Mouse (Mus musculus) adrenal gland, postnatal 36 days (tissue): Measurements from ENCODE around the gene Zfp382. TPM values are rescaled to one million over a fixed set of nuclear protein-coding genes. Genes with fewer than 3 reads are reported as not detected.
"Not testable (repeated sequence)": the region's sequence is repeated elsewhere in the genome, so short reads cannot be mapped to it uniquely, and the experiment has no call there.

ENCODE experiments used
- DNase-seq, 2 experiments: peaks; one replicate each; pipeline ENCODE4 v3.0.0; 2021; ENCODE audit warnings: mixed read lengths in 1 of 2
- microRNA-seq: library from miRNA; unstranded; fragments of <30 nt; microRNA quantifications from one replicate; pipeline ENCODE4 v1.2.0, GENCODE M21; 2021
- total RNA-seq, 2 experiments: library from RNA; stranded (reverse); gene quantifications; 2 replicates each; pipeline ENCODE4 v1.2.3; 2021

The Zfp382 gene
- total RNA-seq, 2 experiments from 2014 or later: 4.2 to 5.5 TPM

DNA sequence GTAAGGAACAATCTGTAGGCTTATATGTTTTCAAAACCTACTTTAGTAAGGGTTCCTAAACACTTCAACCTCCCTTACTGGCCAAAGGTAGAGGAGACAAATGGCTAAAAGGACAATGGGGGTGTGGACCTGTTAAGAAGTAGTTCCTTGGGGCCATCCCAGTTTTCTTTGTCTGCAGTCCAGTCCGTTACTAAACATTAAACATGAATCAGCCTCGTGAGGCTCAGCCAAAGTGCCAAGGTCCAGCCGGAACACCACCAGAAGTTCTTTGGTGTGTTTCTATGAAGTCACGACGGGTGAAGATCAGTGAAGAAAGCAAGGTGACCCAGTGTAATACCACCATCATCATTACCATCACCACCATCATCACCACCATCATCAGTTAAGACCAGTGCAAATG lies 25.3 kb downstream of the Zfp382 start:
- DNase-seq: no peak

DNA sequence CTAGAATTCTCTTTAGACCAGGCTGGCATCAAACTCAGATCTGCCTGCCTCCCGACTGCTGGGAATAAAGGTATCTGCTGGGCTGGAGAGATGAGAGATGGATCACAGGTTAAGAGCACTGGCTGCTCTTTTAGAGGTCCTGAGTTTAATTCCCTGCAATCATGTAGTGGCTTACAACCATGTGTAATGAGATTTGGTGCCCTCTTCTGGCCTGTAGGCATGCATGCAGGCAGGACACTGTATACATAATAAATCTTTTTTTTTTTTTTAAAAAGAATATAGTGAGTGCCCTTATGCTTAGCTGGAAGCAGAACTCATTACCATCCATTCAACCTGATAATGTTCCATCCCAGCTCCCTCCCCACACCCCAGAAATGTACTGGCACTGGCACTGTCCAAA lies 32.3 kb downstream of the Zfp382 start:
- no peak for DNase-seq

DNA sequence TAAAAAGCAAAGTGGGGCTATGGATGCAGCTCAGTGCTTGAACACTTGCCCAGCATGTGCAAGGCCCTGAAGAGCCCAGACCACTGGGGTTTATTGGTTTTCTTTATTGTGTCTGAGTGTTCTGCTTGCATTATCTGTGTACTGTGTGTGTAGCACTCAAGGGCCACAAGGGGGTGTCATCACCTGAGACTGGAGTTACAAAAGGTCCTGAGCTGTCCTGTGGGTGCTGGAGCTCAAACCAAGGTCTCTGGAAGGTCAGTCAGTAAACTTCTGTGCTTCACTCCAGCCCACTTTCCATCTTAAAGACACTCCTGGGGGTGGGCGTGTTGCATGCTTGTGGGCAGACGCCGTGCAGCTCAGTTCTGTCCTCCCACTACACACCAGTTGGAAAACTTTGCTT lies 33.8 kb downstream of the Zfp382 start:
- no peak for DNase-seq

DNA sequence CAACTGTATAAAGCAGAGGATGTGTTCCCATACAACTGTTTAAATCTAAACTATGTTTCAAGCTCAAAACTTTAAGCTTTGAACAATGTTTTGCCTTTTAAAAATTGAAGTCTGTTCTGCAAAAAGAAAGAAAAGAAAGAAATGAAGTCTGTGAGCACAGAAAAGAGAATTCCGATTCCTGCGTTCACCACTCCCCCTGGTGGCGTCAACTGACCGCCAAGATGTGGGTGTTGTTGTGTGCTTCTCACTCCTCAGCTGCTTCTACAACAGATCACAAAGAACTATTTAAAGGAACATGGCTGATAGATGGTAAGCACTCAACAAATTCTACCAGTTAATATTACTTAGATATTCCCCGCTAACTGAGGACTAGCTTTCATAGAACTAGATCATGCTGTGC lies 41.4 kb downstream of the Zfp382 start:
- no peak for DNase-seq

DNA sequence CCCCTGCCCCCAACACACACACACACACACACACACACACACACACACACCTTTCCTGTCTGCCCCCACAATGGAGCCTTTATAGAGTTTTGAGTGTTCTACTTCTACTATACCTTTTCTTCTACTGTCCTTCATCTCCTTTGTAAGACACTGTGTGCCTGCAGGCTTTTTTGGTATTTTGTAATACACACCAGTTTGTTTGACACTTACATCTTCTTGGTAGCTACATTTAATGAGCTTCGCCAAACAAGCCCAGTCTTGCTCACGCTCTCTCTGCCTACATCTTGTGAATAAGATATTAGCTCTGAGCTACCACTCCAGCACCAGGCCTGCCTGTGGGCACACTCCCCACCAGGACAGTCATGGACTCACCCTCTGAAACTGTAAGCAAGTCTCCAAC lies 43.0 kb downstream of the Zfp382 start:
- DNase-seq: no peak

DNA sequence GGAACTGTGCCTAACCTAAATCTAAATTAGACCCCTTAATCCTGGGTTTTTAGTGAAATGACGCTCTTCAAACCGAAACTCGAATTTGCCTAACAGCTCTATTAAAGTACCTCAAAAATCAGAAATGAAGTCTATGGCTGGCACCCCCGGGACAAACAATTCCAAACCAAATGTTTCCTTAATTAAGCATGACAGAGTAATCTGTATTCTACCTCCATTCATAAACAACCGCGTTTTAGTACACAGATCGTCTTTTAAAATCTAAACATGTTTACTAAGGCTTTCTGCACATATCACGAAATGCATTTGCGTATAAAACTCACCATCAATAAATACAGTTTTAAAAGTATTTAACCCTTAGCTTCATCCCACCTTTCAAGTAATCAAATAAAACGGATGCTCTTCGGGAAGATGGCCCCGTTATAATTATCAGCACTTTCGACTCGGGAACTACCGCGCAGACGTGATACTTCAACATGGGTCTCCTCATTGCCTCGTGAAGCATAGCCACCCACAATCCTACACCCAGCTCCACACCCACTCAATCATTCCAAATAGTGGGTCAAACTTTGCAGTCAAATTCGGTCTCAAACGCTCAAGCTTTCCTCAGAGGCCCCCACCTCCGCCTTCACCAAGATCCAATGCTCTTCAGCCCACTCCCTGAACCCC lies 47.3 kb downstream of the Zfp382 start:
- DNase-seq: no peak

DNA sequence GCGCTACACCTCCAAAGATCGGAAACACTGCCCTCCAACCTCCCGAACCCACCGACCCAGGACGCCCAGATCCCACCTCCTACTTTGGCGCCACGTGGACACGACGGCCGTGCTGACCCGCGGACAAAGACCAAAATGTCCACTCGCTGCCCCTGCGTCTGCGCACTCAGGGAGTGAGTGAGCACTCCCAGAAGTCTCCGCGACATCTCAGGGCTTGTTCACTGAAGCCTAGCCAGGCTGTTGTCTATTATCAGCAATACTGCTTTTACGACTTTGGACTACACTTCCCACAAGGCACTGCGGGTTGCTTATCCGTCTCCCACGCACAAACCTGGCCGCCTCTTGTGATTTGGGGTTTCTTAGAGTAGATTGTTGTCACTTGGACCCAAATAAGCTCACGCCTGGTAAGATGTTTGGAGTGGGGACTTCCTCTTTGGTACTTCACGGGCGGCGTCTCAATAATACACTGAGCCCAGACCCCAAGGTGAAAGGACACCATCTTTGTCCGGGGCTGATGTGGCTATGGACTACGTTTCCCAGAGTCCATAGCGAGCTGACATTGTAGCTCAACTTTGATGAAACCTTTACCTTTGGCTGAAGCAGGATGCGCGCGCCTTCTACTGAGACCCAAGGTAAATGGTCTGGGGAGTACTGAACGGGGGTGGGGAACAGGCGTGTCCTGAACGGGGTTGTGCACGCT lies 48.0 kb downstream of the Zfp382 start, which contains the start of gene Zfp146:
Gene Zfp146 (minus strand): TSS at position 168 of the 700 bp plus-strand sequence.
- peak; percentile 92 to 93 for DNase-seq

DNA sequence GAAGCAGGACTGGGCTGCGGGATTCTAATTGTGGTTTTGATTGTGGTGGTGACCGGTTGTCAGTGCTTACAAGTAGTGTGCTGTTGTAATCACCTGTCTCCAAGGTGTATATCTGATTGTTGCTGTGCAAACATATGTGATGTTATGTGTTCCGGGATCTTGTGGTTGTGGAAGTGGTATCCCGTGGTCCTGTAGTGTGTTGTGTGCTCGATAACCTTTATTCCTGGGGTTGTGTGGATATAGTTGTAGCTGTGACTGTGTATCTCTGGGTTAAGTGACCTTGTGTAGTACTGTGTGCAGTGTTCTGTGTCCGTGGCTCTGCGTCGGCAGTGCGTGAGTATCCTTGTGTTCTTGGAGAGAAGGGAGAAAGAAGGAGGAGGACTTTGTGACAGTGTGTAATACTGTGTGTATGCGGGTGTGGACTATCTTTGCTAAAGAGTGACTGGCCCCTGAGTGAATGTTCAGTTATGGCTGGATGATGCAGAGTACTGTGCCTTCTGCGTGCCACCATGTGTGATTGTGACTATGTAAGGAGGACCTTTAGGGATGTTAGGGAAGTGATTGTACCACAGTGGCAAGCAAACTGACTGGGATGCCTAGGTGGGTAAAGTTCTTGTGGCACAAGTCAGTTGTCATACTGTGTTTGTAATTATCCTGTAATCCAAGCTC lies 48.7 kb downstream of the Zfp382 start:
- DNase-seq: no peak

DNA sequence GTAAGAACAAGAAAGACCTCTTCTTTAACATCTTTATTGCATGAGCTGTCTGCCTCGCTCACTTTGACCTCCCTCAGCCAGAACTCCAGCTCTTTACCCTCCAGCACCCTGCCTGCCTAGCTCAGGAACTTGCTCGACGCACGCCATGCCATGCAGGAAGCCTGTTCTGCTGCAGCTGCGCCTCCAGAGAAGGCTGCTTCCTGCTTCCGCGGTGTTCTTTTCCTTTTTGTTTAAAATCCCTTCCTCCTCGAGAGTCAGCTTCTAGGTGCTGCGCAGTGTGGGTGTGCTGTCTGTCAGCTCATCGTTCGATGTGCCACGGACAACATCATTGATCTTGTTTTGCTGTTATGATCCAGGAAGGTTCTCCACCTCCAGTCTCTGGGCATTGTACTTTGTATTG lies 54.7 kb downstream of the Zfp382 start:
- no peak for DNase-seq

DNA sequence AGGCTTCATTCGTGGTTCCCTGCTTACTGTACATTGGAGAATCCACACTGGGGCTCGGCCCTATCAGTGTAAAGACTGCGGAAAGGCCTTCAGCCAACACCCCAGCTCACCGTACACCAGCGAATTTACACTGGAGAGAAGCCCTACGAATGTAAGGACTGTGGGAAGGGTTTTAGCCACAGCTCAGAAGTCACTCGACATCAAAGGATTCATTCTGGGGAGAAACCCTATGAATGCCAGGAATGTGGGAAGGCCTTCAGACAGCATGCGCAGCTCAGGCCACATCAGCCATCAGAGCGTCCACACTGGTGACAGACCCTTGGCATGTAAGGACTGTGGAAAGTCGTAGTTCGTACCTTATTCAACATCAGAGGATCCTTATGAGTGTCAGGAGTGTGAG lies 56.5 kb downstream of the Zfp382 start:
- no peak for DNase-seq

DNA sequence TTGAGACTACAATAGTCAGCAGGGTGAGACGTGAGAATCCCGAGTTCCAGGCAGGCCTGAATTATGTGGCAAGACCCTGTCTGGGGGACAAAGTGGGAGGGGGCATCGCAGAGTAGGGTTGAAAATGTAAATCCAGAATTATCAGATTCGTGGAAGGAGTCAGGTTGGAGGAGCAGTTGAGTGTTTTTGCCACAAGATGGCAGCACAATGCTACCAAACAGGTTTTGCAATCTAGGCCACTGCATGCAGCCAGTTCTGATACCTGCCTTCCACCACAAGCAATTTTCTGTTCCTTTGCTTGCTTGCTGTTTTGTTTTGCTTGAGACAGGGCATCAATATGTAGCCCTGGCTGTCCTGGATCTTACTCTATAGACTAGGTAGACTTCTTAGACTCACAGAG lies 59.6 kb downstream of the Zfp382 start:
- DNase-seq: peak; percentile 73 to 79

DNA sequence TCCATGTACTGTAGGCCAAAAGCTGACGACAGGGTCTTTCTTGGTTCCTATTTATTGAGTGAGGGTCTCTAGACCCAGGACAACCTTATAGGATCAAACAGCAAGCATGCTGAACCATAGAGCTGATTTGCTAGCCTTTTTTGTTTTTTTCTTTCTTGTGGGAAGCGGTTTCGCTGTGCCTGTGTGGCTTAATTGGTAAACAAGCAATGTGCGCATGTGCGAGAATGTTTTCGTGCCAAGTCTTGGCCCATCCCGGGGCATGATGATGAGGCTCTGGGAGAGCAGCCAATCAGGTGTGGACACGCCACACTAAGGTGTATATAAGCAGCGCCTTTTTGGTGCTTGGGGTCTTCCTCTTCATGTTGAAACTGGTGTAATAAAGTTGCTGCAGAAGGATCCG lies 60.2 kb downstream of the Zfp382 start:
- DNase-seq: not testable (repeated sequence)

DNA sequence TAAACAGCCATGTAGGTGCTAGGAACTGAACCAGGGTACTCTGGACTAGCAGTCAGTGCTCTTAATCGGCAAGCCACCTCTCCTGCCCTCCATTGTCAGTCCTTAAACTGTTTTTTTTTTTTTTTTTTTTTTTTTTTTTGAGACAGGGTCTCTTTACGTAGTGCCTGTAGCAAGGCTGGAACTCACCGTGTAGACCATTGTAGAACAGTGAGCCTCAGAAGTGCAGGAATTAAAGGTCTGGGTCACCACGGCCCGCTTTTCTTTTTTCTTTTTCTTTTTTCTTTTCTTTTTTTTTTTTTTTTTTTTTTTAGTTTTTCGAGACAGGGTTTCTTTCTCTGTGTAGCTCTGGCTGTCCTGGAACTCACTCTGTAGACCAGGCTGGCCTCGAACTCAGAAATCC lies 61.4 kb downstream of the Zfp382 start:
- DNase-seq: not testable (repeated sequence)

DNA sequence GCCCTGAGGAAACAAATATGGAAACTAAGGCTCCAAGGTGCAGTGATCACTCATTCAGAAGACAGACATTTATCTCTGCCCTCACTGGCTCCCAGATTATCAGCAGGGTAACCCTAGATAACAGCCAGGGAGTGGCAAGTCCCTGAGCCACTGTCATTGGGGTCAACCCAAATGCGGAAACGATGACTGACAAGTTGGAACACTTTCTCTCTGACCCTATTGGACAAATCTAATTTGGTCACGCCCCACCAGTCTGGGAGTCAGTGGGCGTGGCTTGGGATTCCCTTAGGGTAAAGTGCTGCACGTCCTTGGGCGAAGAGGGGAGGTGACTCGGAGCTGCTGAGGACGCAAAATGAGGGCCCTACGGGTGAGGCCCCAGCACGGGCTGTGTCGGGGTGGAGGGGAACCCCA lies 62.1 kb downstream of the Zfp382 start, which contains the start of gene Cox7a1:
Gene Cox7a1 (plus strand): TSS at position 266 of the 411 bp plus-strand sequence.
- peak; percentile 91 to 94 for DNase-seq

Small RNA genes within 50 kb of the gene (microRNA-seq; reads per million reads assigned to microRNA genes)
- gene Gm23368: not detected

Other genes starting within 250 kb of the Zfp382 start
- 10 to 100 TPM in 1 of 2 experiments, 1 to 10 TPM in 1; 8.5 to 11.2 TPM for gene Zfp27, start 215.4 kb upstream of the Zfp382 start, total RNA-seq
- gene Zfp383, start 213.7 kb upstream of the Zfp382 start, total RNA-seq: 1 to 10 TPM; 6.5 TPM
- 1 to 10 TPM; 8.2 to 9.2 TPM for gene Zfp74, start 167.9 kb upstream of the Zfp382 start, total RNA-seq
- 10 to 100 TPM; 12.4 to 13.8 TPM for gene Zfp568, start 138.0 kb upstream of the Zfp382 start, total RNA-seq
- 1 to 10 TPM; 3.0 to 3.1 TPM for gene Zfp14, start 70.6 kb upstream of the Zfp382 start, total RNA-seq
- gene Zfp82, start 49.0 kb upstream of the Zfp382 start, total RNA-seq: 1 to 10 TPM; 1.7 to 2.0 TPM
- not detected for gene Gm26920, start 31.5 kb upstream of the Zfp382 start, total RNA-seq
- 1 to 10 TPM; 1.8 to 2.8 TPM for gene Zfp566, start 31.4 kb upstream of the Zfp382 start, total RNA-seq
- 10 to 100 TPM; 35.3 to 41.5 TPM for gene Zfp260, start 27.2 kb upstream of the Zfp382 start, total RNA-seq
- 10 to 100 TPM; 46.2 to 57.2 TPM for gene Zfp146, start 47.8 kb downstream of the Zfp382 start, total RNA-seq
- 100 to 1,000 TPM; 329 to 440 TPM for gene Cox7a1, start 62.2 kb downstream of the Zfp382 start, total RNA-seq
- gene Capns1, start 76.9 kb downstream of the Zfp382 start, total RNA-seq: 100 to 1,000 TPM; 587 to 633 TPM
- 10 to 100 TPM; 69.4 to 76.1 TPM for gene Polr2i, start 110.0 kb downstream of the Zfp382 start, total RNA-seq
- 10 to 100 TPM; 98.7 to 99.8 TPM for gene Tbcb, start 110.3 kb downstream of the Zfp382 start, total RNA-seq
- gene Ovol3, start 113.8 kb downstream of the Zfp382 start, total RNA-seq: not detected
- under 1 TPM; 0.46 to 0.56 TPM for gene Thap8, start 158.2 kb downstream of the Zfp382 start, total RNA-seq
- gene Wdr62, start 158.5 kb downstream of the Zfp382 start, total RNA-seq: 1 to 10 TPM; 4.6 to 5.7 TPM
- gene Clip3, start 169.8 kb downstream of the Zfp382 start, total RNA-seq: 10 to 100 TPM; 16.6 to 18.3 TPM
- gene Alkbh6, start 186.8 kb downstream of the Zfp382 start, total RNA-seq: 10 to 100 TPM; 56.9 to 81.3 TPM
- gene Syne4, start 192.9 kb downstream of the Zfp382 start, total RNA-seq: 10 to 100 TPM; 21.8 to 49.1 TPM
- gene E130208F15Rik, start 199.8 kb downstream of the Zfp382 start, total RNA-seq: 1 to 10 TPM in 1 of 2 experiments, under 1 TPM in 1; 0.93 to 1.3 TPM
- gene Sdhaf1, start 202.0 kb downstream of the Zfp382 start, total RNA-seq: 10 to 100 TPM; 13.2 to 16.0 TPM
- 10 to 100 TPM in 1 of 2 experiments, 1 to 10 TPM in 1; 7.4 to 14.7 TPM for gene Lrfn3, start 240.8 kb downstream of the Zfp382 start, total RNA-seq